ENCODE assay signal across 11 mouse cellular contexts in genomic region chr15:21109889-21110500, GRCm38 (mm10).
DNase-seq lines count a peak whose midpoint lies in the region; ATAC-seq and TF ChIP-seq lines count a peak whose summit lies in the region.
"Had no signal": no experiment of that assay in that cellular context is flagged by ENCODE, and none has a peak within 500 bp of the region (broad histone marks: within the 10 kb centered on the region; RNA-seq: fewer than 3 reads in every experiment).

No protein-coding gene starts in this region.

- no peak overlapping the region for H3K4me3 ChIP-seq in stomach, embryonic 16.5 days (replicated peaks; ENCODE audit: low read length)
- no peak overlapping the region for H3K4me3 ChIP-seq in stomach, postnatal 0 days (ENCODE audit: low read depth, low read length)
- no peak overlapping the region for H3K4me3 ChIP-seq in limb, embryonic 14.5 days (replicated peaks; ENCODE audit: low read length)

- WGBS in stomach, embryonic 16.5 days = 75% methylated on average over 4 of the region's 4 CpGs
- WGBS in stomach, postnatal 0 days = 70% methylated on average over 4 of the region's 4 CpGs
- WGBS in limb, embryonic 14.5 days = 52% methylated on average over 4 of the region's 4 CpGs

- H3K9me3 ChIP-seq in stomach, embryonic 16.5 days (replicated peaks; ENCODE audit: control insufficient read depth, low read length) = no peaks in the 10 kb centered on the region
- H3K9me3 ChIP-seq in stomach, postnatal 0 days (ENCODE audit: control insufficient read depth, low read length) = no peaks in the 10 kb centered on the region
- no peaks in the 10 kb centered on the region for H3K9me3 ChIP-seq in limb, embryonic 14.5 days (ENCODE audit: control insufficient read depth, low read length)

- TF ChIP-seq EP300 in stomach, postnatal 0 days (optimal IDR thresholded peaks at IDR 0.05) = no peak

- ATAC-seq in frontal cortex, adult (ENCODE audit: low TSS enrichment) = peak; percentile 73
- no peak for ATAC-seq in stomach, embryonic 16.5 days (ENCODE audit: insufficient read depth, low FRiP score)
- ATAC-seq in stomach, postnatal 0 days (ENCODE audit: low FRiP score, low TSS enrichment) = no peak
- ATAC-seq in limb, embryonic 14.5 days (ENCODE audit: low FRiP score, low read depth) = no peak

- no peak overlapping the region for H3K27ac ChIP-seq in stomach, embryonic 16.5 days (ENCODE audit: low read length)
- H3K27ac ChIP-seq in stomach, postnatal 0 days (replicated peaks) = no peak overlapping the region
- H3K27ac ChIP-seq in limb, embryonic 14.5 days (replicated peaks; ENCODE audit: low read depth, low read length) = no peak overlapping the region

- no peak overlapping the region for H3K9ac ChIP-seq in stomach, embryonic 16.5 days (ENCODE audit: low read length)
- no peak overlapping the region for H3K9ac ChIP-seq in stomach, postnatal 0 days (ENCODE audit: low read length)
- H3K9ac ChIP-seq in limb, embryonic 14.5 days (ENCODE audit: low read depth, low read length, severe bottlenecking) = no peak overlapping the region

- peak overlapping the region; percentile 46; the same call in 1 of the 2 replicates for H3K4me2 ChIP-seq in stomach, embryonic 16.5 days (ENCODE audit: low read depth, low read length)
- no peak overlapping the region for H3K4me2 ChIP-seq in stomach, postnatal 0 days (replicated peaks; ENCODE audit: low read depth)
- H3K4me2 ChIP-seq in limb, embryonic 14.5 days (replicated peaks; ENCODE audit: low read depth, low read length, severe bottlenecking) = peak overlapping the region; percentile 57; the same call in 1 of the 2 replicates

- no peak for TF ChIP-seq POLR2A in limb, embryonic 14.5 days (IDR thresholded peaks at IDR 0.05; ENCODE audit: borderline replicate concordance, extremely low read depth, insufficient read depth, insufficient read length)

- no peak for DNase-seq in frontal cortex, postnatal 25 days (ENCODE audit: low spot score in 2 of 2)
- no peak for DNase-seq in stomach, postnatal 0 days (ENCODE audit: low spot score)
- DNase-seq in limb, embryonic 14.5 days (ENCODE audit: low spot score) = no peak
- DNase-seq in telencephalon, adult 2 months (ENCODE audit: low read depth, low spot score) = peak; percentile 49
- no peak for DNase-seq in lung, postnatal 25 days (ENCODE audit: low spot score)
- no peak for DNase-seq in testis, postnatal 14 days (ENCODE audit: low spot score)
- DNase-seq: cerebellum, adult 11 months; kidney, adult 18-20 months; lung, postnatal 36 days had no signal

- H3K36me3 ChIP-seq in stomach, embryonic 16.5 days (ENCODE audit: control insufficient read depth, insufficient read depth, low read length) = no peaks in the 10 kb centered on the region
- H3K36me3 ChIP-seq in stomach, postnatal 0 days (ENCODE audit: control insufficient read depth, insufficient read depth, low read length) = no peaks in the 10 kb centered on the region
- no peaks in the 10 kb centered on the region for H3K36me3 ChIP-seq in limb, embryonic 14.5 days (ENCODE audit: control insufficient read depth, insufficient read depth, low read length)

- H3K4me1 ChIP-seq in stomach, embryonic 16.5 days (ENCODE audit: control insufficient read depth, insufficient read depth, low read length) = no peaks in the 10 kb centered on the region
- no peaks in the 10 kb centered on the region; the same call in 1 of the 2 replicates for H3K4me1 ChIP-seq in stomach, postnatal 0 days (replicated peaks; ENCODE audit: control insufficient read depth, insufficient read depth)
- H3K4me1 ChIP-seq in limb, embryonic 14.5 days (ENCODE audit: control insufficient read depth, insufficient read depth, low read length) = 0 out of 2 replicates have a peak, but pooled peaks cover 11% of the 10 kb centered on the region

- H3K27me3 ChIP-seq in stomach, embryonic 16.5 days (ENCODE audit: control insufficient read depth, insufficient read depth, low read length) = no peaks in the 10 kb centered on the region
- H3K27me3 ChIP-seq in stomach, postnatal 0 days (ENCODE audit: control insufficient read depth, insufficient read depth, low read length) = no peaks in the 10 kb centered on the region
- no peaks in the 10 kb centered on the region for H3K27me3 ChIP-seq in limb, embryonic 14.5 days (ENCODE audit: control insufficient read depth, insufficient read depth, low read length)

- TF ChIP-seq CTCF in stomach, postnatal 0 days (IDR thresholded peaks at IDR 0.05; ENCODE audit: low read depth) = no peak
